Mouse (Mus musculus) gastrocnemius, postnatal 25 days (tissue): ENCODE results near the gene Calm2. TPM values are rescaled to one million over a fixed set of nuclear protein-coding genes. Genes with fewer than 3 reads are reported as not detected.

Experiments
- DNase-seq: peaks from one replicate; pipeline ENCODE4 v3.0.0; 2022
- long read RNA-seq, 2 experiments: library from polyadenylated mRNA; stranded (forward); transcript quantifications; one replicate each; pipeline ENCODE4 v2.0.0; 2021
- total RNA-seq, 2 experiments: library from RNA; stranded (reverse); gene quantifications; 1 replicate in 1 of 2; 2 replicates in 1 of 2; pipeline ENCODE4 v1.2.3; 2021

Gene Calm2
- 100 to 1,000 TPM; 161 to 162 TPM for total RNA-seq
- long read RNA-seq, experiment 1, transcript Calm2-201 (6 exons, 1,205 nt), result major isoform, 357 of 373 reads
- long read RNA-seq, experiment 1, partial matches to known transcripts, result 8 of 373 reads
- long read RNA-seq, experiment 1, other reads (novel, unspliced or antisense), result 8 of 373 reads
- long read RNA-seq, experiment 2, transcript Calm2-201 (6 exons, 1,205 nt), result major isoform, 349 of 367 reads
- long read RNA-seq, experiment 2, partial matches to known transcripts, result 10 of 367 reads
- long read RNA-seq, experiment 2, other reads (novel, unspliced or antisense), result 8 of 367 reads

DNA sequence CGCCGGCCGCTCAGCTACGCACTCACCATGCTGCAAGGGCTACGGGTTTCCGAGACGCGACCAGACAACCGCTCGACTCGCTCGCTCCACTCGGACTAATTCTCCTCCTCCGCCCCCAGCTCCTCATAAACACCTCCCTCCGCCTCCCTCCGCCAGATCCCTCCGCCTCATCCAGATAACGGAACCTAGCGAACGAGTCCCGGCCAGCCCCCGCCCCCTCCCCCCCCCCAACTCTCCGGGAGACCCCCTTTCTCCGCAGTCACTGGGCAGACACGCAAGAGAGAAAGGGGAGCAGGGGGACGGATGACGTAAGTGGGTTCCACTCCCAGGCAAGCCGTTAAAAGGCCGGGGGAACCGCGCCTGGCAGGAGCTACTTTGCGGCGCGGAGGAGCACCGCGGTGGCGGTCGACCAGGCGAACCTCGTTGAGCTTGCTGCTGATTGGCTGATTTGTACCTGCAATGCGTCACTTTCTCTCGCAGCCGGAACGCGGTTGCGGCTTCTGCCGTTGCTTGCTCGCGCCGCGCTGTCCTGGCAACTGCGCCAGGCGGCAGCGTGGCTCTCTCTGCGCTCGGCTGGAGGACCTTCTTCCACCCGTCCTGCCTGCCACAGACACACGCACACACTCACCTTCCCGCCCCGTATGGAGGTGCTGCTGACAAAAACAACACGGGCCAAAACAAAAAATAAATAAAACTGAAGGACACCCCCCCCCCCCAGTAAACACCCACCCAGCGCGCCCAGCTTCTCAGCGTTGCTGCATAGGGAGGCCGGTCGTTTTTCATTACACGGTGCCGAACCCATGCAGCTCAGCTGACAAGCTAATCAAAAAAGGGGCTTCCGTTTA, at the start of gene Calm2:
Calm2 (minus strand) TSS at position 169 of the 845 bp plus-strand sequence.
- peak; percentile 96 for DNase-seq

DNA sequence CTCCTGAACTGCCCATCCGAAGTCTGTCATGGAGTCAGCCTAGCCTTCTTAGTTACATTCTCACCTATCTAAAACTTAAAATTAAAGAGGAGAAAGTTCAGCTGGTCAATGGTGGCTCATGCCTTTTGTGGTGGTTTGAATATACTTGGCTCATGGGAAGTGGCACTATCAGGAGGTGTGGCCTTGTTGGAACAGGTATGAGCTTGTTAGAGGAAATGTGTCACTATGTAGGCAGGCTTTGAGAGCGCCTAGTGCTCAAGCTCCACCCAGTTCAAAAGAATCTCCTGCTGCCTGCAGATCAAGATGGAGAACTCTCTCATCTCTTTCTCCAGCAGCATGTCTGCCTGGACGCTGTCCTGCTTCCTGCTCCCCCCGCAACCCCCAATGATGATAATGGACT, 48.8 kb upstream of the Calm2 start:
- no peak for DNase-seq

DNA sequence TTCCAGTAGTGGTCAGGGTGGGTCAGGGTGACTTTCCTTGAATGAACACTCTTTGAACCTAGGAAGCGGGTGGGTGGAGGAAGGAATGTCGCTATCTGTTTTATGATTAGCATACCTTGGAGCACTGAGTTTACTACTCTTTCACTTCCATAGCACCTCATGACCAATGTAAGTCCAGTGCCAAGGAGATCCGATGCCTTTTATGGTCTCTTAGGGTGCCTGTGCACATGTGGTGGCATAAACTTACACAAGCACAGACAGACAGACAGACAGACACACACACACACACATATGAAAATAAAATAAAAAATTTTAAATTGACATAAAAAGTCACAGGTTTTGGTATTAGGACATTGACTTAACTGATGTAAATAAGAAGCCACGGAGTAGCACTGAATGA, 47.6 kb upstream of the Calm2 start:
- DNase-seq, result no peak

DNA sequence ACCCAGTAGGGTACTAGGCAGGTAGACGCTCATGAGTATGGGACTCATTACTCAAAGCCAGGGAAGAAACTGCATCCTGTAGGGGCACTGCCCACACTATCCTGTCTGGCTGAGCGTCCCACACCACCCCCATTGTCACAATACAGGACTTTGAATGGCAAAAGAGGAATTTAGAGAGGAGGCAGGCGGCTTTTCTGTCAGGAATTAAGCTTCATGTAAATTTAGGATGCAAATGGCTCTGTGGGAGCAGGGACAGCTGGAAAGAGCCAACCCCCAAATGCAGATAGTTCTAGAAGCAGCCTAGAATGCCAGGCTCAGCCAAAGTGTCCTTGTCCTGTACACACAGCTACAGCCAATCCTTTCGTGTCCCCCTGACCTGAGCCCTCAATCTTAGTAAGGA, 45.6 kb upstream of the Calm2 start:
- DNase-seq, result no peak

DNA sequence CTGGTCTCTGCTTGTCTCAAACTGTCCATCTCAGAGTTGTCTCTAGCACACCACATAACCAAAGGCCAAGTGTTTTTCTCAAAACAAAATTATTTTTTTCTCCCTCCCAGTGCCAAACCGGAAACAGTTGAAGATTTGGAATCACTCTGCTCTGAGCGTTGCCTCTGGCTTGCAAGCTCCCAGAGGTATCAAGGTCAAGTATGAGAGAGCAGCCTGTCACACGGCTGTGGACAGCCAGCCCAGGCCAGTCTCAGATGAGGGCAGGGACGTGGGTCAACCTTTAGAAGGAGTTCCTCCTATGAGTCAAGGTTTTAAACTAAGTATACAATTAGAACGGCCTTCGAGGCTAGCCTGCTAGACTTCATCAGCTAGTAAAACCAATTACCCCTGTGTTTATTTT, 43.6 kb upstream of the Calm2 start:
- DNase-seq, result no peak

DNA sequence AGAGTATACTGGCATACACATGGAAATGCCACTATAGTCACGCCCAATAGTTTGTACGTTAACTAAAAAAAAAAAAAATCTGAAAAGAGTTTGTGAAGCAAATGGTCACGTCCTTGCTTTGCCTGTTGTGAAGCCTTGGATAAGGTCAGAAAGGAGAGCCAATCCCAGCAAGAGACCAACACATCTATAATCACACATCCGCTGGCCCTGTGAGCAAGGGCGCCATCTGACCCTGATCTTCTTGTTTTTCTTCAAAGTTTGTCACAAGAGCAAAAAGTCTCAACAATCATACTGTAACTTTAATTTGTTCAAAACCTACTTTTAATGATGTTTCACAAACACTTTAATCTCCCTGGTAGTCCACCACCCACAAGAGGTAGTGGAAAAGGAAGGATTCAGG, 39.0 kb upstream of the Calm2 start:
- DNase-seq, result no peak

DNA sequence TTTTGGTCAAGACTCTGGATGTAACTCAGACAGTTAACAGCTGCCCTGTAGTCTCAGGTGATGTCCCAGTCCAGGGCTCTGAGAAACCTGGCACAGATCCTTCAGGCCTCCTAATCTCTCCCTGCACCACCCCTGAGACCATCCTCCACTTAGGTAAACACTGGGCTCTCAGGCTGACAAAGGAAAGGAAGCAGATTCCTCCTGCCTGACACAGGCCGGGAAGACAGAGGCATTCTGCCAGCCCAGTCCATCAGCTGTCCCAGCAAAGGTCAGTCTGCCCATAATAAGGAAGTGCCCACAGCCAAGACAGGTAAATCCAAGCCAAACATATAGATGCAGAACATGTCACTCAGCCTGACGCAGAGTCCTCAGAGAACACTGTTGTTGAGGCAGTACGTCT, 36.1 kb upstream of the Calm2 start:
- no peak for DNase-seq

DNA sequence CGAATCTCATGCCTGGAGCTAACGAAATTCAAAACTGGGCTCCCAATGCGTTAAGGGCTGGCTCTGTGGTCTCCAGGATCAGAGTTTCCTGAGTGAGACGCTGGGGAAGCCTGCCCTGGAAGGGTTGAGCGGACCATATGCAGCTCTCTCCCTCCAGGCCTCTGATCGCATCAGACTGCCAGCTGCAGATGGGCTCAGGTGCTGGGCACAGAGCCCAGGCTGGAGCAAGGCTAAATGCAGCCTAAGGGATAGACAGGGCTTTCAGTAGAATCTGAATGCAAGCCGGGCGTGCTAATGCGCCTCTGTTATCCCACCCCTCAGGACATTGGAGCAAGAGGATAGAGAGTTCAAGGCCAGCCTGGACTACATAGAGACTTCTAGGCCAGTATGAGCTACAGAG, 31.8 kb upstream of the Calm2 start:
- DNase-seq, result peak; percentile 65

DNA sequence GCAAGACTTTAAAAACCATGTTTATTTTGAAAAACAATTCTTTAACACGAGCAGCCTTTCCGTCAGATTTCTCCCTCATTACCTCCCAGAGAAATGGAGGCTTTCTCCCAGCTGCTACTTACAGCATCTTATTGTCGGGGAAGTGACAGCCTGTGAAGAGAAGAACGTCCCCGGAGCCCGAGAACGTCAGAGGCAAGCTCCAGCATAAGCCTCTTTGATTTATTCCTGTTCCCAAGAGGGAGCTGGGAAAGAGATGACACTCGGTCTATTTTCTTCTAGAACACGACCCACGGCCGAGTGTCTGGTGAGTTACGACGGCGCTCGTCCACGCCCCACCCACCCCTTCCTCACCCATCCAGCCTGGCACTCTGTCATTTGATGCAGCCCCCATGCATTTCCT, 30.9 kb upstream of the Calm2 start:
- DNase-seq, result no peak

DNA sequence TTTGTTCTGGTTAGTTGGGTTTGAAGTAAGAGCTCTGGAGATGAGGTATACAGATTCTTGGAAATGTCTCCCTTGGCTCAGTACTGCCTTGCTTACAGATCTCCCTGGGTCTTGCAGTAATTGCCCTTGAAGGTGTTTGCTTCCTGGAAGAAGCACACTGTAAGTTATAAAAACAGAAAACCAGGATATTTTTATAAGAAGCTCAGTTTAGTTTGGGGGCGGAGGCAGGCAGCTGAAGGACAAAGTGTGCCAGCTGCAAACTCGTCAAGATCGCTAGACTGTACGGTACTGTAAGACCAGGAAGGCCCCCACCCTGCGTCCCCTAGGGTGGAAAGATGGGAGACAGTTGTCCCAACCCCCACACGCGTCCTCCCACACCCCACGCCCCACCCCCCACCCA, 28.6 kb upstream of the Calm2 start:
- DNase-seq, result no peak

DNA sequence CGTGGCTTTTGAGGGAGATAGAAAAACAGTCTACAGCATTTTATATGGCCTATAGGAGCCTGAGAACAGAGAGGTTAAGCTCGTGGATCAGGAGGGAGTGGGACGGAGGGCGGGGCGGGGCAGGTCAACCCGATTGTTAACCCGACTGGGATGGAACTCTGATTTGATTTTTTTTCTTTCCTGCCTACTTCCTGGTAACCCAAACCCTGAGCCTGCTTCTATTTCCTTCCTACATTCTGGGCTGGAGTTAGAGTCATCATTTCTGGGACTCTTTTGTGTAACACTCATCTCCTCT, 27.7 kb upstream of the Calm2 start:
- no peak for DNase-seq

DNA sequence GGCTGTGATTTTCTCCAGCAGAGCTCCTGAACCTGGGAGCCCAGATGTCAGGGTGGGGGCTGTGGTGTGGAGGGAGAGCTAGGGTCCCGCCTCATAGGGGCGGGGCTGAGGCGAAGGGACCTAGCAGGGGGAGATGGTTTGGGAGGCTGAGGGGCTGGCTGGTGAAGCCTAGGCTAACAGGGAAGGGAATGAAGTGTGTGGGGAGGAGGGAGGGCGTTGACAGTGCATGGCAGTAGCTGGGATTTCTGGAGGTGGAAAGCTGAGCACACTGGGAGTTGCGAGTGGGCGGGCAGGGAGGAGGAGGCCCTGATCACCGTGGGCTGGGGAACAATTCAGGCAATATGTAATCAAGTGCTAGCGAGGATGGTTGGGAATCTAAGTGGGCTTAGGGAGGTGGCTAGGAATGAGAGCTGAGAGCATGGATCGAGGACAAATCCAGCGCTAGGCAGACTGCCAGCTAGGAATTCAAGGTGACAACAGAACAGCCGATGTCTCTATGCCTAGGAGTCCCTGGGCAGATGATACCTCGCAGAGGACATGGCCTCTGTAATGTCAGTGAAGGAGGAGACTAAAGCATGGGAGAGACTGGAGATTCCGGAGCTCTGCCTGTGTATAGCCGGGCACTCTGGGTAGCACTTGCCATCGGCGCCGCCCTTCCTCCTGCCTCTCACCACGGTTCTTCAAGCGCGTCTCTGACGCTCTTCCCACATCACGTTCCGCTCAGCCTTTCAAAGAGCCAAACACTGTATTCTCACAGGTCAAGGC, 27.2 kb upstream of the Calm2 start:
- peak; percentile 27 for DNase-seq

DNA sequence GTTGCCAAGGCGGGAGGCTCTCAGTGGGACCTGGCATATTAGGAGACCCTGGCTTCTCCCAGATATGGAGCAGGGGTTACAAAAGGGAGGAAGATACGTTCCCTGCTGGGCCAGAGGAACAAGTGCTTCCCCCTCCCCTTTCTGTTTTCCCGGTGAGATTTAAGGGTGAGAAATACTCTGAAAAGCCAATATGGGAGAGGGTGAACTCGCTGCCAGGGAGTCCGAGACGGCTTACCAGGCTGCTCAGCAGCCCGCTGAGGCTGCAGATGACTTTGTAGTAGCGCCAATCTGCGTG, 26.7 kb upstream of the Calm2 start:
- no peak for DNase-seq

DNA sequence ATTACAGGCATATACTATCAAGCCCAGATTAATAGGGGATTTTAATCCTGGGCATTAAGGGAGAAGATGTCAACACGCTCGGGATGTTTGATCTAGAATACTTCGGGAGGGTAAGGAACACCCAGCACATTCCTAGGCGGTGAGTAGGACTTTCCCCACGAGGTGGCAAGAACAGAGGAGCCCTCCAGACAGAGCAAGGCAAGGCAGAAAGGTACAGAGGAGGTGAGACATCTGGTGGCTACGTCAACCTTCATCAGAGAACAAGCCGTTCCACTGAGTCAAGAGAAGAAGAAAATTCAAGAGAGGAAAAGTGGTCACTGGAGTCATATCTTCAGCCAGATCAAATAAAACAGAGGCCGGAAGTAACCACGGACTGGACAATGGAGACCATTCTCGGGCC, 26.1 kb upstream of the Calm2 start:
- no peak for DNase-seq

DNA sequence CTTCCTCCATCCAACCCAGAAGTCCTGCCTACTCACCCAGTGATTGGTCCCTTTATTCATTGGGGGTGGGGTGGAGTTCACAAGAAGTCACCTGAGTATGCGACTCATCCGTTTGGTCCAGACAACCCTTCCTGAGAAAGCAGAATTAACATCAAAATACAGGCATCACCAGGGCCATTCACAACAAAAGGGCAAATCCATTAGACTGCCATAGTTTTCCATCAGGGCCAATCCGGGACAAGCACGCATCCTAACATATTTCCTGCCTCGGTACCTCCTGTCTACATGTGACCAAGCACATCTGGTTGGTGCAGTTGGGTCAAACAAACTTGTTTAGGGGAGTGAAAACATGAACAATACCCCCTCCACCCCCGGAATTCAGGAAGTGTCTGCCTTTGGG, 24.9 kb upstream of the Calm2 start:
- DNase-seq, result no peak

DNA sequence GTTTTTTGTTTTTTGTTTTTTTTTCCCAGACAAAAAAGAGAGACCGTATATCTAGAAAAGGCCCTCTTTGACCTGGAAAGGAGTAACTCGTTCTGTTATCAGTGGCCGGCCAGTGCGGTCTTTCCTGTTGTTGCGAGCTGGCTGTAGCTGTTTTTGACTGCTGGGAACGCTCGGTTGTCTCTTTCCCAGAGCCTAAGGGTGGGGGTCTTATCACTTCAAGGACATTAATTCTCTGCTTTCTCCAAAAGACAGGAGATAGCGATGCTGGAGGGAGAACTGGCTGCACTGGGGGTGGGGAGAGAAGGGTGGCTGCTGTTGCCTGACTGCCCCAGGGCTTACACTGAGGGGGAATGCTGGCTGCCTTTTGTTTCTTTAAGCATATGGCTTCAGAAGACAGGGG, 24.1 kb upstream of the Calm2 start:
- DNase-seq, result no peak

DNA sequence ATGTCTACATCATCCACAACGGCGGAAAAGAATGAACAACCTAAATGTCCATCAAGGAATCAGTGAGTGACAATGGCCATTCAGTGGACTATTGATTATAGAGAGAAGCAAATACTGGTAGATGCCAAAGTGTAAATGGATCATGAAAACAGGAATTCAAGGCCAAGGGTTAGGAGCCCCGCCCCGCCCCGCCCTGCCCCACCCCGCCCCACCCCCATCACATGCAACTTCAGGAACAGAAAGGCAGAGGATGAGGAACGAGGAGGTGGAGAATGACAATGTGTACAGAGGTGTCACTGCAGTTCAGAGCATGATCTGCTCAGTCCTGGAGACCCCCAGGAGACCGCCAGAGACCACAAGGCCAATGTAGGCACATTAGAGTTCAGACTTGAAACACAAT, 23.5 kb upstream of the Calm2 start:
- DNase-seq, result no peak

DNA sequence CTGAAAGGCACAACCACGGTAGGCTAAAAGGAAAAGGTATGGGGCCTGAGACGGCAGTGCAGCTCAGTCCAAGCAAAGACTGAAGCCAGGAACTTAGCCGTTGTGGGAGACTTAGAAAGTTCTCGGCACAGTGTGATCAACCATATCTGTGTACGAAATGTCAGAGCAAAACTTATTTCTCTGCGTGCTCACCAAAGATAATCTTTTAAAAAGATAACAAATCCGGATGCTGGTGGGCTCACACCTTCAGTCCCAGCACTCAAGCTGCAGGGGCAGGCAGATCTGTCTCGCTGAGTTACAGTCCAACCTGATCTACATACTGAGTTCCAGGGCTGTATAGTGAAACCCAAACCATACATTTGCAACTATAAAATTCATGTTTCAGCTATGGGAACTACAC, 22.7 kb upstream of the Calm2 start:
- DNase-seq, result no peak

DNA sequence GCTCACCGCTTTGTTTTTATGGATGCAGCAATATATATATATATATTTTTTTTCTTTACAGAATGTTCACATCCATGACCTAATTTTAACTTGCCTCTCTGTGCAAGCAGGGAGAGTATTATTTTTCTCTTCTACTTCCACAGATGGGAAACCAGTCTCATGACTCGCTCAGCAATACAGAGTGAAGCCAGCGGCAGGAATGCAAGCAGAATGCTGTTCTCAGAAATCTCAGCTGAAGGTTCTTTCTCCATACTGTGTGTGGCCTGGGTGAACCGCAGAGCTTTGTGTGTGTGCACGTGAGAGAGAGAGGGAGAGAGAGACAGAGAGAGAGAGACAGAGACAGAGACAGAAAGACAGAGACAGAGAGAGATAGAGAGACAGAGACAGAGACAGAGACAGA, 21.9 kb upstream of the Calm2 start:
- DNase-seq, result no peak

DNA sequence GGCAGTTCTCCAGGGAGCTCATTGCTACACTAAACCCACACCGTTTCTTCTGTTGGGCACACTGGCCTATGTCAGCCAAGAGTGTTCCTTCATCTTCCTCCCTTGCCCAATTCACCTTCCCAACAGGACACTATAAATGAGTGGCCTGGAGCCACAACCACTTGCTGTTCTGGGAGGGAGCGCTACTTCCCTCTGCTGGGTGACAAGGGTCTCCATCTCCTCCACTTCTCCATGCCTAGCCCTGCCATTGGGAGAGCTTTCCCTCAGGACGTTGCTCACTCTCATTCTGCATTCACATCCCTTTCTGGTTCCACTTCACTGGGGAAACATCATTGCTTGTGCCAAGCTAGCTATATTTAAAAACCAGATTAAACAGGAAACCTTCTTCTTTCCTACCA, 14.8 kb upstream of the Calm2 start:
- no peak for DNase-seq

DNA sequence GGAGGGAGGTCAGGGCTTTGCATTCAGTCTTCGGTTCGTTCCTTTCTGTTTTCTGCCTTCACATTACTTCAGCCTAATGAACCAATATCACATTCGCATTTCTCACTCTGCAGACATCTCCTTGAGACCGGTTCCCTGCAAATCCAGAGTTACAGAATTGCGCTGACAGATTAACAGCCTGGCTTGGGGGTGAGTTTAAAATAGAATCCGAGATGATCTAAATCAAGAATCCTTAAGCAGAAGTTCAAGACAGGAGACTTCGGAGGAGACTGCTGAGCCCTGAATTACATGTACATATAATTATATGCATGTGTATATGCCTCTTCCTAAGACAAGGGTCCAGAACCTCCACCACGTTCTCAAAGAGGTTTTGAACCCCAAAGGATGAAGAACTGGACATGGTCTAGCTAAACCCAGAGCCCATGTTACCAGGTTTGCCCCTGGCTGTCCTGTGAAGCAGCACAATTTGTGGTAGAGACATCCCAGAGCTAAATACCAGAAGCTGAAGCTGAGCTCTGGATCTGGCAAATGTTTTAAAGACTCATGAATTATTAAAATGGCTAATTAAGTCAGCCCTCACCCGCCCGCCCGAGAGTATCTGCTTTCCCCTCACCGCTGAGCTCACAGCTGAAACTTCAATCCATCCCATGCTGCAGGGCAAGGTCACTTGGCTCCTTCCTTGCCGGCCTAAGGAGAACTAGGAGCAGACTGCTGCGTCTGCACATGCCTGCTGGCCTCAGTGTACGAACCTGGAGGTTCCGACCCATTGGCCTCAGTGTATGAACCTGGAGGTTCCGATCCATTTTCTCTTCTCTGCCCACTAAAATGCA, 14.1 kb upstream of the Calm2 start:
- DNase-seq, result peak; percentile 62
